Mouse (Mus musculus) urinary bladder, adult 2 months (tissue): ENCODE measurements around the gene Dph5. TPM values are rescaled to one million over a fixed set of nuclear protein-coding genes. Genes with fewer than 3 reads are reported as not detected.
"Not testable (repeated sequence)": the region's sequence is repeated elsewhere in the genome, so short reads cannot be mapped to it uniquely, and the experiment has no call there.

Experiments used
- DNase-seq: peaks from one replicate; pipeline ENCODE4 v3.0.0; 2022; ENCODE audit warnings: low spot score
- polyA plus RNA-seq: library from polyadenylated mRNA; depleted of rRNA; stranded (reverse); fragments of >200 nt; gene quantifications from 2 replicates; pipeline ENCODE4 v1.2.3, GENCODE M21; 2012

Dph5 gene
- polyA plus RNA-seq, 1 experiment, result 14.3 TPM

DNA sequence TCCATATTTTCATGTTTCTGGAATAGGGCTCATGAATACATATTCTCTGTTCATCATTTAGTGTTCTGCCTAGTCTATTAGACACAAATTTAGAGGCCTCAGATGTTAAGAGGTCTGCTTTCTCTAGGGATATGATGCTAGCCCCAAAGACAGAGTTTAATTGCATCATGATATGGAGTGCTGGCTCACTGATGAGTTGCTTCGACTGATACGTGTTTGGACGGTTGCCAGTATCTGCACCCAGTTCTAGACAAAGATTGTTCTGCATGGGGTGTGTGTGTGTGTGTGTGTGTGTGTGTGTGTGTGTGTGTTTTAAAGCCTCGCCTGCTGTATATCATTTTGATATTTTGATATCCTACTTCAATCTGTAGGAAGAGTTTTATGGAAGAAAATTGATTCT is 4.7 kb downstream of the Dph5 start:
- no peak for DNase-seq

- DNase-seq, result no peak
Observed at GRCm38 (mm10) chr3:115893166-115893565, 5.5 kb downstream of the Dph5 start.

- no peak for DNase-seq
Observed at GRCm38 (mm10) chr3:115898354-115898948, 10.8 kb downstream of the Dph5 start.

- DNase-seq, result no peak
Observed at GRCm38 (mm10) chr3:115902301-115902956, 14.8 kb downstream of the Dph5 start.

DNA sequence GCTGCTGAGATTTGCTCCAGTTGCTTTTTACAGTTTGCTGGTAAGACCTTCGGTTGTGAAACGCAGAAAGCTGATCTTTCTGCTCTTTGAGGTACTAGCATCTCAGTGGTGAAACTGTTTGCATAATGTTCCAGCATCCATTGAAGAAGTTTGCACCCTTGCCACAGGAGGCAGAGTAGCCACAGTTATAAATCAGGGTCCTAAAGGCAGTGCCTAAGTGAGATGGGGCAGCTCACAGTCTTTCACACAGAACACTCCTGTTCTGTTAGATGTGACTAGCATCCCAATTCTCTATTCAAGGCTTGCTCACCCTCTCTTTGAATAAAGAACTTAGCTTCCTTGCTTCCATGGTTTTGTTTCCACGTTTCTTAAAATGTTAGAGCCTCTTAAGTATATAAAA is 17.4 kb downstream of the Dph5 start:
- no peak for DNase-seq

DNA sequence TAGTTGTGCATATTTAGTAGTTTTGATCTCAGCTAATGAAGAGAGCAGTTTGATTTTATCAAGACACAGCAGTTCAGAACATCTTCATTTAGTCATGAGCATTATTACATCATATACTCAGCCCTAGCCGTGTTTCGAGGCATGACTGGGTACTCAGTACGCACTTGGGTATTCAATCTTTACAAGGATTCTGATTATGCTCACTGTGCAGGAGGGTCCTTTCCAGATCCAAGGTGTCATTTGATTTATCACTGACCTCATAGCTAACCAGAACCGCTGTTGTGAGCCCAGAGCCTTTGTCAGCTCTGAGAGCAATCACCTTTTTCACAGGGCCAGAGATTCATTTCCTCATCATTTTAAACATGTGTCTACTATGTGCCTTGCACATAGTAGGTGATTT is 17.9 kb downstream of the Dph5 start:
- DNase-seq, result no peak

- not testable (repeated sequence) for DNase-seq
Observed at GRCm38 (mm10) chr3:115907406-115907805, 19.8 kb downstream of the Dph5 start.

GRCm38 (mm10) chr3:115924401-115925190 is 37.0 kb downstream of the Dph5 start:
- no peak for DNase-seq

GRCm38 (mm10) chr3:115926531-115926930 is 38.9 kb downstream of the Dph5 start:
- no peak for DNase-seq

DNA sequence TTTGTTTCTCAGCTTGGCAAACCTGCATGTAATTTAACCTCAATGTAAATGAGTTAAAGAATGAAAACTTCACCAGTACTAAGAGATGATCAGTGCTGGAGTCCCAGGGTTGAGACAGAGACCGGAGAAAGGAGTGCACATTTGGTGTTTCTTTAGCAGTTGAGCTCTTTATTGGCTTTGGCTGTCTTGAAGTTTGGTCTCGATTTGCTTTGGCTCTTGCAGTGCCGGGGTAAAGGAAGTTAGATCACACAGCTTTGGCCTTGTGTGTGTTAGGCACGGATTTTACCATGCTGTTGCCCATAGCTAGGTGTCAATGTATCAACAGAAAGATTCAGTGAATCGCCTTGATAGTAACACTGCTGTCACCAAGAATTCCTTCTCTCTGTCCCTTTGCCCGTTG is 44.1 kb downstream of the Dph5 start:
- no peak for DNase-seq

- DNase-seq, result no peak
Observed at GRCm38 (mm10) chr3:115933293-115934186, 45.9 kb downstream of the Dph5 start.

DNA sequence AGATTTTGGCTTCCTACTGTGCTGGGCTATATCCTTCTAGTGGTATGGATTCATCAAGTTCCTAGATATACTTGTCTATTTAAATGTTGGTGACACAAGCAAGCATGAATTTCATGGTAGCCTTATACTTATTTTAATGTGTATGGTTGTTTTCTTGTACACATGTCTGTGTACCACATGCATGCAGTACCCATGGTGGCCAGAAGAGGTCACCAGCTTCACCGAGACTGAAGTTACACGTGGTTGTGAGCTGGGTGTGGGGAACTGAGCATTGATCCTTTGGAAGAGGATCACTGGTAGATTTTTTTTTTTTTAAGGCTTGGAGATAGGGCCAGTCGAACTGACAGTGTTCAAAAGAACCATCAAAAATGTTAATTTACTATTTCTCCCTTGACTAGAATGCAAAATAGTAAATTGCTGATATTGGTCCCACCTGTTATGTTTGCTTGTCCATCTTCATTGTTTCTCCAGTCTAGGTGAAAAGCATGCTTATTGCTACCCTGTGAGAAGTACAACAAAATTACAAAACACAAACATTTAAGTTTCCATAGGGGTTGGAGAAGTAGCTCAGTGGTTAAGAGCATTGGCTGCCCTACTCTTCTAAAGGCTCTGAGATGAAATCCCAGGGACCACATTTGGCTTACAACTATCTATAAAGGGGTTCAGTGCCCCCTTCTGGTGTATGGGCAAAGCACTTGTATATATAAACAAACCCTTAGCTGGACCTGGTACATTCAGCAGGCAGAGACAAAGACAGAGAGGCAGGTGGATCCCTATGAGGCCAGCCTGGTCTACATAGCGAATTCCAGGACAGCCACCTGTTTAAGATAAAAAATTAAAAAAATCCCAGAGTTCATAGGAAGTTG is 49.3 kb downstream of the Dph5 start:
- DNase-seq, result no peak

GRCm38 (mm10) chr3:115937807-115938206 is 50.2 kb downstream of the Dph5 start:
- DNase-seq, result no peak

DNA sequence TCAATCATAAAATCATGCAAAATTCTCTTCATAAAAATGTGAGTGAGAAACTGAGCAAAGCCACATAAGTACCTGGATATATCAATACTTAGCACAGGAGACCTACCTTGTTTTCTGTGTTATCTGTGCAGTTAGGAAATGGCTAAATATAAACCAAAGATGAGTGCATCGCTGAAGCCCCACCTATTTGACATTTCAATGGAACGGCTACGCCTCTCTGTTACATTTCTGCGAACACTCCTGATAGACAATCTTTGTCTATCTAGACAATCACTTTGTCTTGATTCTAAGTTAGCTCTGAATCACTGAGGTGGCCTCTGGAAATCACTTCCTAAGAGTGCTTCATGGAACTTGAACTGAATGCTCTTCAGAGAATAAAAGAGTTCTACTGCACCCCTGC is 52.9 kb downstream of the Dph5 start:
- DNase-seq, result no peak

- no peak for DNase-seq
Observed at GRCm38 (mm10) chr3:115941464-115941863, 53.8 kb downstream of the Dph5 start.

DNA sequence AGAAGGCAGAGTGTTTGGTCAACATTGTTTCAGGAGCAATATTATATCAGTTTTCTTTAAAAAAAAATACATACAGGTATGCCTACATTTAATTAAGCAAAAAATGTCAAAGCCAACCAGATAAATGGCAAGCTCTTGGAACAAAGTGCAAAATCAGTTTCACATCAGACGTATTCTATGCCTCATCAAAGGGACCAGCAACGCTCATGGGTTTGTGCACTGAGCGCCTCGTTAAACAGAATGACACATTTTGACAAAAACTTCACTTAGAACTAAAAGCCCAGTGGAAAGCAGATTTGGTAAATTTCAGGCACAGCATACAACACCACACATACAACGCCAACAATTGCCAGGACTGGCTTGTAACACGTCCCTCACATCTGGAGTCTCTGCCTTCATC is 56.7 kb downstream of the Dph5 start:
- DNase-seq, result no peak

DNA sequence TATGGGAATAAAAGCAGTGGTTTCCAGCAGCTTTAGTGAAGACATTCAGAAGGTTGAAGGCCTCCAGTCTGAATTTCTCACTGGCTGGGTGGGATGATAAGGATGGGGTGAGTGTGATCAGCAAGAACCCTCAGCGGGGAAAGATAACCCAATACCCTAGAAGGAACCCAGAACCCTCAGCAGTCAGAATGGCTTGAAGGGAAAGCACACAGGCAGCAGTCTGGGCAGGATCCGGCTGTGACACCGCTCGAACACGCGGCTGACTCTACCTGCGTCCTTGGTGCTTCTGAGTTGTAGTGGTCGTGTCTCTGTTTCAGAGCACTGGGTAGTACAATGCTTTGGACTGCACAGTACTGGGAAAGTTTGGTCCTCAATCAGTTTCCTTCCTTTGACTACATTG is 58.6 kb downstream of the Dph5 start:
- DNase-seq, result no peak

GRCm38 (mm10) chr3:115949220-115949920 is 61.7 kb downstream of the Dph5 start:
- DNase-seq, result no peak

DNA sequence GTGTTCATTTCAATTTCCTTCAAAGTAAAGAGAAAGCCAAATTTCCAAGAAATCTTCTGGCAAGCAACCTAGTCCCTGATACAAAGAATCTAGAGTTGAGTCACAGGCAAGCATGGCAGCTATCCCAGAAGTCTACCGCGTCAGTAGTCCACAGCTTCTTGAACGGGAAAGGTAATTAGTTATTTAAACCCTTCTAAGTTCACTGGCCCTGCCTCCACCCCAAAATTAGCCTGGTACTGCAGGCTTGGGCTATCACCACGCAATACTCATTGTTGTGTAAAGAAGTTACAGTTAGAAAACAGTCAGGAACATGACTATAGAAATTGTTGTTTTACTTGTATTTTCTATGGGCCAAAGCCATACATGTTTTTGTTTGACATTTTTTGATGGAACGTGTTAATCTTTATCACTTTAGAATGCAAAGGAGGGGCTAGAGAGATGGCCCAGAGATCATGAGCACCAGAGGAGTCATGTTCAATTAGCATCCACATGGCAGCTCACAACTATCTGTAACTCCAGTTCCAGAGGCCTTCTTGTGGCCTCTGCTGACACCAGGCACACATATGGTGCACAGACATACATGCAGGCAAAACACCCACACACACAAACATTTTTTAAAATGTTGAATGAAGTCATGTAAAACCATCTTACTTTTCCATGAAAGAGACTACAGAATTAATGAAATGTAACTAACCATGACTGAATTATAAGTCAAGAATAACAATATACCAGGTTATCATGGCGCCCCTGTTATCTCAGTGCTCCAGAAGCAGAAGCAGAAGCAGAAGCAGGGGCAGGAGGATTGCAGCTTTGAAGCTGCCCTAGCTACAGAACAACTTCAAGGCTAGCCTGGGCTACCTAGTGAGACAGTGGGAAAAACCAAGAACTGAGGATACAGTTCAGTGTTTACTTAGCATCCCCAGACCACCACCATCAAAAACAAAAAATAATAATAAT is 62.6 kb downstream of the Dph5 start:
- DNase-seq, result no peak
